Comparison of ENCODE assay signal across 10 mouse cellular contexts in genomic region chr1:131239576-131240193, GRCm38 (mm10). TPM values are rescaled to one million over a fixed set of nuclear protein-coding genes. Genes with fewer than 3 reads are reported as not detected.
DNase-seq lines count a peak whose midpoint lies in the region; TF ChIP-seq lines count a peak whose summit lies in the region.
"Had no signal": no experiment of that assay in that cellular context is flagged by ENCODE, and none has a peak within 500 bp of the region (broad histone marks: within the 10 kb centered on the region; RNA-seq: fewer than 3 reads in every experiment).

No protein-coding gene starts in this region.

- no peak overlapping the region for H3ac ChIP-seq in myocyte (ENCODE audit: control insufficient read depth, insufficient read length)

- peak; percentile 26 for DNase-seq in left cerebral cortex, postnatal 4 days
- no peak for DNase-seq in left cerebral cortex, adult 18-20 months (ENCODE audit: low spot score in 2 of 2)
- peak; percentile 60 for DNase-seq in cerebellum, adult 11-12 months
- peak; percentile 61 for DNase-seq in cerebellum, postnatal 25 days
- no peak for DNase-seq in right cerebral cortex, adult 2 months (ENCODE audit: low spot score in 2 of 2)
- no peak for DNase-seq in adrenal gland, postnatal 4 days (ENCODE audit: low spot score in 2 of 2)
- DNase-seq: liver, postnatal 0 days; retina, postnatal 1 day had no signal

- peak overlapping the region; percentile 70 for H3K4me2 ChIP-seq in myocyte (ENCODE audit: low read depth)
- H3K4me2 ChIP-seq: embryonic facial prominence, embryonic 13.5 days had no signal

- no peak for TF ChIP-seq POLR2A in myocyte (IDR thresholded peaks at IDR 0.05; ENCODE audit: insufficient read length, low read depth)

- H3K4me3 ChIP-seq in myocyte: no peak overlapping the region
- H3K4me3 ChIP-seq: embryonic facial prominence, embryonic 13.5 days had no signal

- no peaks in the 10 kb centered on the region for H3K27me3 ChIP-seq in myocyte (ENCODE audit: control insufficient read depth, insufficient read depth, insufficient read length)

- peaks cover 14% of the 10 kb centered on the region for H3K79me2 ChIP-seq in myocyte (ENCODE audit: control insufficient read depth, insufficient read depth)

- intact Hi-C loops in left cerebral cortex, postnatal 4 days (cut with DNase I): no loop called here

- H3K36me3 ChIP-seq in myocyte (ENCODE audit: control insufficient read depth, insufficient read depth): no peaks in the 10 kb centered on the region
- H3K36me3 ChIP-seq: embryonic facial prominence, embryonic 13.5 days had no signal

TF ChIP-seq in myocyte, 11 proteins besides CTCF, POLR2A, EP300 and RAD21:
- TF ChIP-seq TCF3 (IDR thresholded peaks at IDR 0.05; ENCODE audit: insufficient read length, low read depth) (no peak), POLR2AphosphoS2 (IDR thresholded peaks at IDR 0.05; ENCODE audit: insufficient read length, low read depth) (no peak), TCF12 (IDR thresholded peaks at IDR 0.05; ENCODE audit: insufficient read depth, poor library complexity, severe bottlenecking) (no peak), REST (IDR thresholded peaks at IDR 0.05; ENCODE audit: insufficient read depth, insufficient read length) (no peak), USF1 (IDR thresholded peaks at IDR 0.05; ENCODE audit: low read depth) (no peak), MYOG (IDR thresholded peaks at IDR 0.05; ENCODE audit: control insufficient read depth in 1 of 3, insufficient read depth in 1 of 3, insufficient read length in 2 of 3, low read depth in 2 of 3) (no peak)

RNA-seq across cellular contexts. Expression of gene Rassf5, which starts 5.4 kb away (rescaled TPM):
- 10 to 100 TPM in 1 of 2 experiments, 1 to 10 TPM in 1; 9.9 to 10.3 TPM for total RNA-seq in left cerebral cortex, postnatal 4 days (2021)
- 10 to 100 TPM; 27.7 to 28.1 TPM for total RNA-seq in left cerebral cortex, adult 18-20 months (2021)
- 9.8 TPM for polyA plus RNA-seq in myocyte (2012; fragmentation: generic; extraction: Trizol)
- total RNA-seq in adrenal gland, postnatal 4 days (2021): 10 to 100 TPM; 11.1 to 14.1 TPM

RNA-seq across cellular contexts. Expression of gene Ikbke, which starts 39.7 kb away (rescaled TPM):
- 1 to 10 TPM; 3.7 to 3.9 TPM for total RNA-seq in left cerebral cortex, postnatal 4 days (2021)
- total RNA-seq in left cerebral cortex, adult 18-20 months (2021): 1 to 10 TPM; 1.5 to 1.8 TPM
- polyA plus RNA-seq in myocyte (2012; fragmentation: generic; extraction: Trizol): 1.7 TPM
- 10 to 100 TPM; 19.5 to 20.0 TPM for total RNA-seq in adrenal gland, postnatal 4 days (2021)

Comparison
In these comparisons a context has a peak if more than half of its experiments do, and no peak if none do; other contexts are left out.
1. DNase-seq: peak in left cerebral cortex, postnatal 4 days (single experiment), cerebellum, adult 11-12 months (single experiment) and cerebellum, postnatal 25 days (2 of 2); none in left cerebral cortex, adult 18-20 months (0 of 2), right cerebral cortex, adult 2 months (0 of 2) and adrenal gland, postnatal 4 days (0 of 2).
2. RNA of gene Ikbke, which starts 39.7 kb away (total RNA-seq): 19.5 to 20.0 TPM in adrenal gland, postnatal 4 days; 3.7 to 3.9 TPM in left cerebral cortex, postnatal 4 days and 1.5 to 1.8 TPM in left cerebral cortex, adult 18-20 months; every median in the first group is over 4 times any median in the second.